Mouse (Mus musculus): ENCODE measurements at regions not wholly inside any gene's neighbourhood (a gene's known extent, or its start where the extent isn't known, plus 50 kb on each side); places are given as distances from the start of the nearest gene placed in this dataset.

- Histone ChIP-seq H3K4me1 (ENCODE audit: control insufficient read depth, insufficient read depth, low read length) (no peaks in the 10 kb centered on the region), H3K4me2 (ENCODE audit: low read depth, low read length) (no peak overlapping the region), H3K27ac (ENCODE audit: low read depth, low read length) (no peak overlapping the region), H3K4me3 (ENCODE audit: low read depth, low read length) (no peak overlapping the region), H3K9me3 (ENCODE audit: control insufficient read depth, low read length) (no peaks in the 10 kb centered on the region), H3K9ac (replicated peaks; ENCODE audit: low read depth, low read length) (no peak overlapping the region), H3K36me3 (ENCODE audit: control insufficient read depth, insufficient read depth, low read length) (no peaks in the 10 kb centered on the region), H3K27me3 (ENCODE audit: control insufficient read depth, insufficient read depth, low read length) (no peaks in the 10 kb centered on the region)
- WGBS, result 84% methylated on average over 3 of the region's 3 CpGs
- ATAC-seq (ENCODE audit: low read depth), result no peak
Observed at GRCm38 (mm10) chr5:28689136-28689535, 222.1 kb upstream of the Shh start.

- H3K9ac ChIP-seq (replicated peaks; ENCODE audit: low read depth, low read length), result no peak overlapping the region
- WGBS, result 82% methylated on average over 6 of the region's 6 CpGs
- H3K9me3 ChIP-seq (ENCODE audit: control insufficient read depth, low read length), result no peaks in the 10 kb centered on the region
- H3K27me3 ChIP-seq (ENCODE audit: control insufficient read depth, insufficient read depth, low read length), result no peaks in the 10 kb centered on the region
- no peak for ATAC-seq (ENCODE audit: low read depth)
- H3K4me2 ChIP-seq (ENCODE audit: low read depth, low read length), result no peak overlapping the region
- no peaks in the 10 kb centered on the region for H3K36me3 ChIP-seq (ENCODE audit: control insufficient read depth, insufficient read depth, low read length)
- no peaks in the 10 kb centered on the region for H3K4me1 ChIP-seq (ENCODE audit: control insufficient read depth, insufficient read depth, low read length)
- H3K27ac ChIP-seq (ENCODE audit: low read depth, low read length), result no peak overlapping the region
- no peak overlapping the region for H3K4me3 ChIP-seq (ENCODE audit: low read depth, low read length)
Observed at GRCm38 (mm10) chr5:28682821-28683220, 215.8 kb upstream of the Shh start.

GRCm38 (mm10) chr5:28680311-28680710, 213.3 kb upstream of the Shh start:
- ATAC-seq (ENCODE audit: low read depth), result no peak
- Histone ChIP-seq H3K27ac (ENCODE audit: low read depth, low read length) (no peak overlapping the region), H3K4me2 (ENCODE audit: low read depth, low read length) (no peak overlapping the region), H3K4me1 (ENCODE audit: control insufficient read depth, insufficient read depth, low read length) (no peaks in the 10 kb centered on the region), H3K36me3 (ENCODE audit: control insufficient read depth, insufficient read depth, low read length) (no peaks in the 10 kb centered on the region), H3K4me3 (ENCODE audit: low read depth, low read length) (no peak overlapping the region), H3K27me3 (ENCODE audit: control insufficient read depth, insufficient read depth, low read length) (no peaks in the 10 kb centered on the region), H3K9me3 (ENCODE audit: control insufficient read depth, low read length) (no peaks in the 10 kb centered on the region), H3K9ac (replicated peaks; ENCODE audit: low read depth, low read length) (no peak overlapping the region)
- 100% methylated on average over 1 of the region's 1 CpGs for WGBS

- Histone ChIP-seq H3K4me3 (ENCODE audit: low read depth, low read length) (no peak overlapping the region), H3K27ac (ENCODE audit: low read depth, low read length) (no peak overlapping the region), H3K4me1 (ENCODE audit: control insufficient read depth, insufficient read depth, low read length) (no peaks in the 10 kb centered on the region), H3K9me3 (ENCODE audit: control insufficient read depth, low read length) (no peaks in the 10 kb centered on the region), H3K9ac (replicated peaks; ENCODE audit: low read depth, low read length) (no peak overlapping the region), H3K36me3 (ENCODE audit: control insufficient read depth, insufficient read depth, low read length) (no peaks in the 10 kb centered on the region), H3K27me3 (ENCODE audit: control insufficient read depth, insufficient read depth, low read length) (no peaks in the 10 kb centered on the region), H3K4me2 (ENCODE audit: low read depth, low read length) (no peak overlapping the region)
- peak; percentile 88; the same call in 1 of the 2 replicates for ATAC-seq (ENCODE audit: low read depth)
- WGBS, result 49% methylated on average over 1 of the region's 1 CpGs
Observed at GRCm38 (mm10) chr5:28679761-28680160, 212.7 kb upstream of the Shh start.

DNA sequence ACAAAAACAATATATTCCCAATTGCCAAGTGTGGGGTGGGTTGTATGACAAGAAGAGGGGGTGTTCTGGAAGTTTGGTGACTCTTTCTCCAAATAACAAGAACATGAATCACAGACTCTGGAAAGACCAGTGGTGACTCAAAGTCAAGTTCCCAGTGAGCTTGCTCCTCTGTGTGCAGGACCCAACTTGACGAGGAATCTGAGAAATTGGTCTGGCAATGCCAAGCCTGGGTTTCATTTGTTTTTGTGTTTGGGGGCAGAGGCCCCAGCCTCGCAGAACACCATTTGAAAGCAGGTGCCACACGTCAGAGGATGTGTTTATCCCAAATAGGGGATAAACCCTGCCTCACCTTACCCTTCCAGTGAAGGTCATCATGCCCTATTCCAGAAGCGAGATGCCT, 163.1 kb upstream of the Shh start:
- Histone ChIP-seq H3K27me3 (ENCODE audit: control insufficient read depth, insufficient read depth, low read length) (no peaks in the 10 kb centered on the region), H3K9me3 (ENCODE audit: control insufficient read depth, low read length) (no peaks in the 10 kb centered on the region), H3K4me3 (ENCODE audit: low read depth, low read length) (no peak overlapping the region), H3K27ac (ENCODE audit: low read depth, low read length) (no peak overlapping the region), H3K36me3 (ENCODE audit: control insufficient read depth, insufficient read depth, low read length) (no peaks in the 10 kb centered on the region), H3K4me1 (ENCODE audit: control insufficient read depth, insufficient read depth, low read length) (no peaks in the 10 kb centered on the region), H3K4me2 (ENCODE audit: low read depth, low read length) (no peak overlapping the region), H3K9ac (replicated peaks; ENCODE audit: low read depth, low read length) (no peak overlapping the region)
- WGBS, result 90% methylated on average over 4 of the region's 4 CpGs
- ATAC-seq (ENCODE audit: low read depth), result no peak

DNA sequence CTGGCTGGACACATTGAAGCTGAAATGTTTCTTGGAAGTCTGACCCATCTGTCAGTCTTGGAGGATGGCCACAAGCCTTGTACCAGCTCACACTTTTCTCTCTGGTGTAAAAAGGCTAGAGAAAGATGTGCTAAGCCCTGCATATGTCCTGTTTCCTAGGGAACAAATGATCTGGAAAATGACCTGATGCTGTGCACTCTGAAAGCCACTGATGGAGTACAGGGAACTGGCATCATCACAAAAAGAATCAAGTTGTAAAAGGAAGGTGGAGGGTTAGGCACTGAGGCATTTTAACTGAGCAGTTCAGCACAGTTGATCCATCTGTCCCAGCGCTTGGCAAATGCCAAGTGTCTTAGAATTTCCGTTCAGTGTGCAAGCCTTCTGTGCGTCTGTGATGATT, 144.8 kb upstream of the Shh start:
- 76% methylated on average over 3 of the region's 3 CpGs for WGBS
- no peak overlapping the region for H3K4me3 ChIP-seq (ENCODE audit: low read depth, low read length)
- H3K9ac ChIP-seq (replicated peaks; ENCODE audit: low read depth, low read length), result no peak overlapping the region
- no peaks in the 10 kb centered on the region for H3K4me1 ChIP-seq (ENCODE audit: control insufficient read depth, insufficient read depth, low read length)
- H3K27me3 ChIP-seq (ENCODE audit: control insufficient read depth, insufficient read depth, low read length), result no peaks in the 10 kb centered on the region
- no peak overlapping the region for H3K4me2 ChIP-seq (ENCODE audit: low read depth, low read length)
- no peak overlapping the region for H3K27ac ChIP-seq (ENCODE audit: low read depth, low read length)
- H3K9me3 ChIP-seq (ENCODE audit: control insufficient read depth, low read length), result no peaks in the 10 kb centered on the region
- H3K36me3 ChIP-seq (ENCODE audit: control insufficient read depth, insufficient read depth, low read length), result no peaks in the 10 kb centered on the region
- no peak for ATAC-seq (ENCODE audit: low read depth)

GRCm38 (mm10) chr5:28596537-28597314, 129.7 kb upstream of the Shh start:
- ATAC-seq (ENCODE audit: low read depth), result no peak
- Histone ChIP-seq H3K4me2 (ENCODE audit: low read depth, low read length) (no peak overlapping the region), H3K27ac (ENCODE audit: low read depth, low read length) (no peak overlapping the region), H3K4me3 (ENCODE audit: low read depth, low read length) (no peak overlapping the region), H3K36me3 (ENCODE audit: control insufficient read depth, insufficient read depth, low read length) (no peaks in the 10 kb centered on the region), H3K27me3 (ENCODE audit: control insufficient read depth, insufficient read depth, low read length) (no peaks in the 10 kb centered on the region), H3K9ac (replicated peaks; ENCODE audit: low read depth, low read length) (no peak overlapping the region), H3K4me1 (ENCODE audit: control insufficient read depth, insufficient read depth, low read length) (no peaks in the 10 kb centered on the region), H3K9me3 (ENCODE audit: control insufficient read depth, low read length) (no peaks in the 10 kb centered on the region)
- 4% methylated on average over 1 of the region's 1 CpGs for WGBS

DNA sequence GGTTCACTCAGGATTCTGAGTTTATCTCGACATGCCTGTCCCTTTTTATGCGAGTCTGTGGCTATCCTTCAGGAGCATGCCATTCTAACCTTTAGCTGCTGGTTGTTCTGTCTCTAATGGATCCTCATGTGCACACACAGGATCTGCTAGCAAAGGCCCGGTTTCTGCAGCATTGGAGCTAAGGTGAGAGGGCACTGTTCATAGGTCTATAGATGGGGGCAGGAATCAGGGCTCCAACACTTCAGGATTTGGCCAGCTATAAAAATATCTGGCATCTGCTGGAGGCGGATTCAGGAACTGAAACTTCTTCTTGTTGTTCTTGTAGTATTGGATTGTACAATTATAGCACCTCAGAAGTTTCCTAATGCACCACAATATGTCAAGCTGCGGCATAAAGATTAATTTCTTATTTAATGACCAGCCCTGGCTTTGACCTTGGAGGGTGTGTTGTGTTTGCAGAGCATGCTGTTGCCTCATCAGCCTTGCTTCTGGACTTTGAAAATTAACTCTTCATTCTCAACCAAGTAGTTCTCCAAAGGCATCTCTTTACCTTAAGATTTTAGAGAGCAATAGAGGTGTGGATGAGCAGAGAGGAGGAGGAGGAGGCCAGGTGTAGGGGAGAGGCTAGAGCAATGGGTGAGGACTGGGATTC, 104.4 kb upstream of the Shh start:
- H3K27me3 ChIP-seq (ENCODE audit: control insufficient read depth, insufficient read depth, low read length), result no peaks in the 10 kb centered on the region

DNA sequence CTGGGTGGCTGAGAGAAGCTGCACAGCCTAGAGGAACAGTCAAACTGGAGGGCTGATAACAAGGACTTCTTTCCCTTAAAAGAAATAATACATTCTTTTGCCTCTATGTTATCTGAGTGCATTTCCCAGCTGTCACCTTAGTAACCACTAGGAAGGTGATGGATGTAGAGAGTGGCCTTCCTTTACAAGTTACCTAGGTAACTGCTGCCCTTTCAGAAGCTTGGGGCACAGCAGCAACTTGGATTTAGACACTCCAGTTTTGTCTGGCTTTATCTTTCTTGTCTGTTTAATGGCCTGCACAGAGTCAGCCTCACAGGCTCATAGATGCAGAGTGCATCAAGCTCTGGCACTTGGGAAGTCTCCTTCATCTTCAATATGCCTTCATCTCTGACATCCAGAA, 101.4 kb upstream of the Shh start:
- H3K4me2 ChIP-seq (ENCODE audit: low read depth, low read length), result no peak overlapping the region
- H3K27me3 ChIP-seq (ENCODE audit: control insufficient read depth, insufficient read depth, low read length), result no peaks in the 10 kb centered on the region
- H3K9ac ChIP-seq (replicated peaks; ENCODE audit: low read depth, low read length), result no peak overlapping the region
- H3K9me3 ChIP-seq (ENCODE audit: control insufficient read depth, low read length), result no peaks in the 10 kb centered on the region
- ATAC-seq (ENCODE audit: low read depth), result no peak
- H3K4me1 ChIP-seq (ENCODE audit: control insufficient read depth, insufficient read depth, low read length), result no peaks in the 10 kb centered on the region
- H3K36me3 ChIP-seq (ENCODE audit: control insufficient read depth, insufficient read depth, low read length), result no peaks in the 10 kb centered on the region
- H3K27ac ChIP-seq (ENCODE audit: low read depth, low read length), result no peak overlapping the region
- H3K4me3 ChIP-seq (ENCODE audit: low read depth, low read length), result no peak overlapping the region

More for the DNA sequence above, 104.4 kb upstream of the Shh start:
- Histone ChIP-seq H3K4me2 (ENCODE audit: low read depth, low read length) (no peak overlapping the region), H3K27ac (ENCODE audit: low read depth, low read length) (no peak overlapping the region), H3K4me3 (ENCODE audit: low read depth, low read length) (no peak overlapping the region), H3K9me3 (ENCODE audit: control insufficient read depth, low read length) (no peaks in the 10 kb centered on the region), H3K9ac (replicated peaks; ENCODE audit: low read depth, low read length) (no peak overlapping the region), H3K4me1 (ENCODE audit: control insufficient read depth, insufficient read depth, low read length) (no peaks in the 10 kb centered on the region), H3K36me3 (ENCODE audit: control insufficient read depth, insufficient read depth, low read length) (no peaks in the 10 kb centered on the region)
- 90% methylated on average over 5 of the region's 5 CpGs for WGBS
- ATAC-seq (ENCODE audit: low read depth), result no peak

Data from neural tube, embryonic 14.5 days (tissue).